Mouse (Mus musculus): ENCODE results near the gene Srsf4.

Srsf4 gene

DNA sequence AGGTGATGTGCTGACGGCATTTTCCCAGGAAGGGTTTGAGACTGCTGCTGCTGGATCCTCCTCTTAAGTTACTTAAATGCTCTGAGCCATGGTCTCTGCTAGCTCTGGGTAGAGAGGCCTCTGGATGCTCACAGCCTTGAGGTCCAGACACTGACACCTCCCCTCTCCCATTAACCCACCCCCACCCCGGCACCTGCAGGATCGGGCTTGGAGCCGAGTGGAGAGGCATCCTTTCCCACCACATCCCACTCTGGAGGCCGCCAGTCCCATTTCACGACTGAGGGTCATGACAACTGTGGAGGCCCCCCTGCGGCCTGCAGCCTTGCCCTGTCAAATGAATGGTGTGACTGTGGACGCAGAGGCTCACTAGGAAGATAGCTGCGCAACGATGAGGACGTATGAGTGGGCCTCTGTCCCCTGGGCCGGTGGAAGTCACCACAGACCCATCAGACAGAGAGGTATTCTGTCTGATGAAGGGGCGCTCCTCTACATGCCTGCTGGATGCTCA is 42.5 kb downstream of the Srsf4 start:
- no peak for DNase-seq

DNA sequence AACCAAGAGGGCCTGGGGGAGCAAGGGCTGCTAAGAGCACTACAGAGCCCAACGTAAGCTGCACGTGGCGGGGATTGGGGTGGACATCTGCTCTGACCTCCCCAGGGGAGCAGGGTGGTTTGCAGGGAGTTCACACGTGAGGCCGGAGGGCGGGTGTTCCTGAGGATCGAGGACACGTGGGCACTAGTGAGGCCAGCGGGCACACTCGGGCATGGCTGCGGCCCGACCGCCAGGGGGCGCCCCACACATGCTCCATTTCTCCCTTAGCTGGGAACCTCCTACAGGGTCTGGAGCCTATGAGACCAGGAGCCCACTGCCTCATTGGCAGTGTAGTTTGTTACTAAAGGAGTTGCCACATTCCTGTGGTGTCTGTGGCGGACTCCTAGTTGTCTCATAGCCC is 43.0 kb downstream of the Srsf4 start:
- peak; percentile 90 for DNase-seq

GRCm38 (mm10) chr4:131917010-131917555 is 43.7 kb downstream of the Srsf4 start:
- DNase-seq: no peak

GRCm38 (mm10) chr4:131918026-131918533 is 44.7 kb downstream of the Srsf4 start:
- no peak for DNase-seq

- DNase-seq: peak; percentile 52
These were observed 45.5 kb downstream of the Srsf4 start for GRCm38 (mm10) chr4:131918711-131919500.

DNA sequence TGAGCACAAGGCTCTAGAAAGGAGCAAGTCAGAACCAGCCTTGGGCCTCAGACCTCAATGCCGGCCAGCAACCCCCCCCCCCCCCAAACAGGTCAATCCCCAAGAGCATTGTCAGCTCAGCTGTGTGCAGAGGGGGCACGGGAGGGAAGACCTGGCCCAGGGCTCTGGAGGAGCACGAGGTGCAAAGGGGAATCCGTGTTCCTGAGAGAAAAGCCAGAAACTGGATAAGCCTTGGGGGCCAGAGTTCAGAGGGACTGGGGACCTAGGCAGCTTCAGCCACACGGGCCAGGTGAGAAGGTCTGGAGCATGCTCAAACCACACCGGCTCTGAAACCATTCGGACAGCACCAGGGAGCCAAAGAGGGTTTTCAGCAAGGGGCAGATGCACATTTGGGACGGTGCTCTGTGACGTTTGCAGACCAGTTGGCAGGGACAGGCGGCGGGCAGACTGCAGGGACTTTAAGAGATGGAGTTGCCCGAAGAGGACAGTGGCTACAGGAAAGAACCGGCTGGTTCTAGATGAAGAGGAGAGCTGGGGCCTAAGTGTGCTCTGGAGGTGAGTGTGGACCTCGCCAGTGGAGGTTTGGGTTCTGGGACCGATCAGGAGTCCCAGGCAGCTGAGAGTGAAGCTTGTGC is 46.2 kb downstream of the Srsf4 start:
- no peak for DNase-seq

- peak; percentile 71 for DNase-seq
These were observed 46.8 kb downstream of the Srsf4 start for GRCm38 (mm10) chr4:131920141-131920594.

GRCm38 (mm10) chr4:131920595-131921351 is 47.4 kb downstream of the Srsf4 start:
- DNase-seq: peak; percentile 81

GRCm38 (mm10) chr4:131921461-131922346 is 48.3 kb downstream of the Srsf4 start, which contains the start of gene Tmem200b:
Gene Tmem200b (plus strand): TSS chr4:131921771.
- peak; percentile 43 for DNase-seq

- DNase-seq: no peak
These were observed 49.0 kb downstream of the Srsf4 start for GRCm38 (mm10) chr4:131922404-131922803.

GRCm38 (mm10) chr4:131924096-131924810 is 50.8 kb downstream of the Srsf4 start:
- DNase-seq: peak; percentile 43

DNA sequence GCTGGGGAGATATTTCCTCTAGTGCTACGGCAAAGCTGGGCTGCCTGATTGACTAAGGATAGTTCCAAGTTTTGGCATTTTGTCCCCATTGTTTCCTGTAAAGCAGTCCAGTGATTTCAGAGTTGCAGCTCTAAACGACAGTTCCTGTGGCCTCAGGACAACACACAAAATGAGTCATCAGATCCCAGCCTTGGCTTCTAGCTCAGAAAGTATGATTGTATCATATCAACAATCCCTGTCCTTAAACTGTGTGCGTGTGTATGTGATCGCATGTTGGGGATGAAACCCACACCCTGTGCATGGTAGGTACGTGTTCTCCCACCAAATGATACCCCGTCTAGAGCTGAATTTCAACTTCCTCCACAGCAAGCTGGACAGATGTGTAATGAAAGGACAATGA is 55.7 kb downstream of the Srsf4 start:
- no peak for DNase-seq

- no peak for DNase-seq
These were observed 66.0 kb downstream of the Srsf4 start for GRCm38 (mm10) chr4:131939459-131939858.

DNA sequence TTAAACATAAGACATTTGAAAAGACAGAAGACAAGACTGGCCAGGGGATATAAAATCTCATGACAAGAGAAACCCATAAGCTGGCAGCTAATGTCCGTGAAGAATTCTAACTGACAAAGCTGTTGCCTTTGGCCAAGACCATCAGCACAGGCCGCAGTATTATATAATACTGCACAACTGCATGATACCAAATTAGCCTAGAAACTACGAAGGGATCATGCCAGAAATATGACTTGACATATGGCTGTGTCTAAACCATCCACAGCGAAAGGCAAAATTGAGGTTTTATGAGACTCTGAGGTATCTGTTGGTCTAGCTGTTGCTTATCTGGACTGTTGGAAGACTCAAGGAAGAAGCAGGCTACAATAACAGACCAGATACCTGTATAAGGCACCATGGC is 67.4 kb downstream of the Srsf4 start:
- DNase-seq: no peak

DNA sequence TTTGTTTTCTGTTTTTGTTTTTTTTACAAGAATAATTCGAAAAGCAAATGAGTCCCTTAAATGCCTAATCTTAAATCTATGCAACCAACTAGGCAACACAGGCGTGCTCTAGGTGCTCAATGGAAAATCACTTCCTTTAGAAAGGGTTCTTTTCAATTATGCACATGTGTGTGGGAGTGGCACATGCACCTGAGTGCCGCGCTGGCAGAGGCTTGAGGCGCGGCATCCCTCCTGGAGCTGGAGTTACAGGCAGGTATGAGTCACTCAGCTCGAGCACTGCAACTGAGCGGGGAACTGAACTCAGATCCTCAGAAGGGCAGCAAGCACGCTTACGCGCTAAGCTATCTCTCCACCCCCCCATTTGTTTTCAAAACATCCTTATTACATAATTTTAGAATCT is 74.4 kb downstream of the Srsf4 start:
- DNase-seq: no peak

- no peak for DNase-seq
These were observed 76.5 kb downstream of the Srsf4 start for GRCm38 (mm10) chr4:131949903-131950302.

DNA sequence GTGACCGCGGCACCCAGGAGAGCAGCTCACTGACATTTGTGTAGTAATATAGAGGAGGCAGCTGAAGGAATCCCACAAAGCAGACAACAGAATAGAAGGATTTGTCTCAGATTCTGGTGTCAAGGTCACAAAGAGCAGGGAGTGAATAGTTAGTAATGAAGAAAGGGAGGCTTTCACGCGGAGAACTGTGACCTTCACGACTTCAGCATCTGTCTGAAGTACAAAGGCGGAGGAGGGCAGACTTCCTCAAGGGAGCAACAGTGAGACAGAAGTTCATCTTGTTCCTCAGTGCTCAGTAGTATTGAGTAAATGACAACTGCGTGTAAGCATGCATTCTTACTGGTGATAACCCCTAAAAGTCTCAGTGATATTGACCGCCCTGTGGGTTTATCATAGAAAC is 77.2 kb downstream of the Srsf4 start:
- DNase-seq: no peak

Measured in lung, postnatal 10 days (tissue).